Mouse (Mus musculus) erythroblast, embryonic 14.5 days (primary cell): Measurements from ENCODE around the gene Ubqln2. TPM values are rescaled to one million over a fixed set of nuclear protein-coding genes. Genes with fewer than 3 reads are reported as not detected.
A peak's percentile ranks its signal among the peaks of the same experiment; 100 is the strongest.

ENCODE experiments used
- H3K27me3 ChIP-seq: 2 replicates; pipeline ENCODE4 v1.6.1; 2012; ENCODE audit warnings: inconsistent platforms; ENCODE audit not compliant: control insufficient read depth
- H3K36me3 ChIP-seq: 2 replicates; pipeline ENCODE4 v1.6.1; 2012; ENCODE audit warnings: mild to moderate bottlenecking, inconsistent platforms; ENCODE audit not compliant: control insufficient read depth
- H3K4me1 ChIP-seq: 2 replicates; pipeline ENCODE4 v1.6.1; 2012; ENCODE audit warnings: inconsistent platforms; ENCODE audit not compliant: control insufficient read depth
- H3K4me3 ChIP-seq: replicated peaks from 2 replicates; pipeline ENCODE3; 2012; ENCODE audit warnings: moderate library complexity, mild to moderate bottlenecking, inconsistent platforms
- H3K9me3 ChIP-seq: 2 replicates; pipeline ENCODE4 v1.6.1; 2012; ENCODE audit warnings: low read length, inconsistent platforms, mixed read lengths; ENCODE audit not compliant: control insufficient read depth
- GATA1 ChIP-seq: IDR thresholded peaks from 2 replicates; pipeline ENCODE4 v1.6.1; 2012; ENCODE audit warnings: low read length, inconsistent platforms, mixed read lengths
- TAL1 ChIP-seq: IDR thresholded peaks from 3 replicates; pipeline ENCODE4 v1.6.1; 2012; ENCODE audit warnings: low read length, inconsistent platforms, mixed read lengths
- polyA plus RNA-seq: library from polyadenylated mRNA; stranded (reverse); fragments of >175 nt; gene quantifications from 2 replicates; pipeline ENCODE4 v1.2.3, GENCODE M21; 2012

The Ubqln2 gene
- 2.9 and 3.1 TPM in 2 replicates for polyA plus RNA-seq

GRCm38 (mm10) chrX:153497688-153498516 lies at the start of gene Ubqln2:
Ubqln2 (plus strand) TSS chrX:153498227.
- peaks cover 18% of the 10 kb centered on the region for H3K9me3 ChIP-seq
- peaks cover 18% of the 10 kb centered on the region for H3K4me1 ChIP-seq
- H3K36me3 ChIP-seq: peaks cover 4% of the 10 kb centered on the region
- peak within 1 kb of the TSS; percentile 78 for H3K4me3 ChIP-seq
- no peak for TF ChIP-seq TAL1
- no peak for TF ChIP-seq GATA1
- peaks cover 4% of the 10 kb centered on the region; the same call in 1 of the 2 replicates for H3K27me3 ChIP-seq

DNA sequence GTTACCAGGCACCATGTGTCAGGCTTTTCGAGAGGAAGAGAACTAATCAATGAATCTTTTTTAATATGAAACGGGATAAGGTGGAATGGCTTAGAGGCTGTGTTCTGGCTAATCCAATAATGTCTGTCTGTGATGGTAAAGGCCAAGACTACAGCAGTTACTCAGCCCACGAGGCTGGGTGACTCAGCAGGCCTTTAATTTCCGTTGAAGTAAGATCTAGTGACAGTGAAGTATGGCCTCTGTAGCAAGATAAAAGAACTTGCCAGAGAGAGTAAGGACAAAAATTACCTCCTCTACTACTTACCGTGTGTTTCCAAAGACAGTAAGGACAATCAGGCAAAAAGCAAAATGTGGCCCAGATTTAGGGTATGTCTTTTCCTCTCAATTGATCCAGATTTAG lies 46.1 kb upstream of the Ubqln2 start:
- Histone ChIP-seq H3K9me3 (no peaks in the 10 kb centered on the region), H3K4me3 (no peak overlapping the region), H3K4me1 (no peaks in the 10 kb centered on the region), H3K27me3 (no peaks in the 10 kb centered on the region), H3K36me3 (no peaks in the 10 kb centered on the region)
- TF ChIP-seq GATA1: no peak
- TF ChIP-seq TAL1: no peak

DNA sequence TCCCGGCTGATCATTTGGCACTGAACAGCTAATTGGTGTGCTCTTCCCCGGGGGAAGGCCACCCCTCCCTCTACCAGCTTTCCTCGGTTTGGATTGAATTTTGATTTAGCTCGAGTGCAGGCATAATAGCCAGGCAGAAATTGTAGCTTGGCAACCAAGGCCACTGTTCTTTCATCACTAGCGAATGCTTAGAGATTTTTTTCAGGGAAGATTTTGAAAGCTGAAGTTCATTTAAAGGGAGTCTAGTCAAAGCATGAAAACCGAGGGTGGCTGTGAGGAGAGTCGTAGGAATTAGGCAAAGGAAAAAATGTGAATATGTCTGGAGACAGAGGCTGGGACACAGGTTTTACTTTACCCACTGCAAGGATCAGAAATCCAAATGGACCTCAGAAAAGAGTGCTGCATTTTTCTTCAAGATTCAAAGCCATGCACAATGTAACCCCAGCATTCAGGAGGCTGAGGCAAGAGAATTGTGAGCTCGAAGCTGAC lies 21.2 kb upstream of the Ubqln2 start:
- TF ChIP-seq GATA1 (no peak), TAL1 (no peak)
- H3K4me3 ChIP-seq: no peak overlapping the region
- no peaks in the 10 kb centered on the region for H3K36me3 ChIP-seq
- H3K27me3 ChIP-seq: no peaks in the 10 kb centered on the region
- no peaks in the 10 kb centered on the region for H3K9me3 ChIP-seq
- no peaks in the 10 kb centered on the region for H3K4me1 ChIP-seq

GRCm38 (mm10) chrX:153492326-153492725 lies 5.7 kb upstream of the Ubqln2 start:
- peaks cover 5% of the 10 kb centered on the region for H3K4me1 ChIP-seq
- H3K36me3 ChIP-seq: no peaks in the 10 kb centered on the region
- no peaks in the 10 kb centered on the region for H3K27me3 ChIP-seq
- H3K4me3 ChIP-seq: no peak overlapping the region
- TF ChIP-seq GATA1 (no peak), TAL1 (no peak)
- H3K9me3 ChIP-seq: no peaks in the 10 kb centered on the region

DNA sequence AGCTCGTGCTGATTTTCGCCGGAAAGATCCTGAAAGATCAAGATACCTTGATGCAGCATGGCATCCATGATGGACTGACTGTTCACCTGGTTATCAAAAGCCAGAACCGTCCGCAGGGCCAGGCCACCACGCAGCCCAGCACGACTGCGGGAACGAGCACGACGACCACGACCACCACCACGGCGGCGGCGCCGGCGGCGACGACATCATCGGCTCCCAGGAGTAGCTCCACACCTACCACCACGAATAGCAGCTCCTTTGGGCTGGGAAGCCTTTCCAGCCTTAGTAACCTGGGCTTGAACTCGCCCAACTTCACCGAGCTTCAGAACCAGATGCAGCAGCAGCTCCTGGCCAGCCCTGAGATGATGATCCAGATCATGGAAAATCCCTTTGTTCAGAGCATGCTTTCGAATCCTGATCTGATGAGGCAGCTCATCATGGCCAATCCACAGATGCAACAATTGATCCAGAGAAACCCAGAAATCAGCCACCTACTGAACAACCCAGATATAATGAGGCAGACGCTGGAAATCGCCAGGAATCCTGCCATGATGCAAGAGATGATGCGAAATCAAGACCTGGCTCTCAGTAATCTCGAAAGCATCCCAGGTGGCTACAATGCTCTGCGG lies 752 bp downstream of the Ubqln2 start:
- Histone ChIP-seq H3K4me3 (peak overlapping the region; percentile 78), H3K4me1 (peaks cover 18% of the 10 kb centered on the region), H3K36me3 (peaks cover 4% of the 10 kb centered on the region), H3K27me3 (peaks cover 4% of the 10 kb centered on the region; the same call in 1 of the 2 replicates), H3K9me3 (peaks cover 18% of the 10 kb centered on the region)
- TF ChIP-seq GATA1 (no peak), TAL1 (no peak)

DNA sequence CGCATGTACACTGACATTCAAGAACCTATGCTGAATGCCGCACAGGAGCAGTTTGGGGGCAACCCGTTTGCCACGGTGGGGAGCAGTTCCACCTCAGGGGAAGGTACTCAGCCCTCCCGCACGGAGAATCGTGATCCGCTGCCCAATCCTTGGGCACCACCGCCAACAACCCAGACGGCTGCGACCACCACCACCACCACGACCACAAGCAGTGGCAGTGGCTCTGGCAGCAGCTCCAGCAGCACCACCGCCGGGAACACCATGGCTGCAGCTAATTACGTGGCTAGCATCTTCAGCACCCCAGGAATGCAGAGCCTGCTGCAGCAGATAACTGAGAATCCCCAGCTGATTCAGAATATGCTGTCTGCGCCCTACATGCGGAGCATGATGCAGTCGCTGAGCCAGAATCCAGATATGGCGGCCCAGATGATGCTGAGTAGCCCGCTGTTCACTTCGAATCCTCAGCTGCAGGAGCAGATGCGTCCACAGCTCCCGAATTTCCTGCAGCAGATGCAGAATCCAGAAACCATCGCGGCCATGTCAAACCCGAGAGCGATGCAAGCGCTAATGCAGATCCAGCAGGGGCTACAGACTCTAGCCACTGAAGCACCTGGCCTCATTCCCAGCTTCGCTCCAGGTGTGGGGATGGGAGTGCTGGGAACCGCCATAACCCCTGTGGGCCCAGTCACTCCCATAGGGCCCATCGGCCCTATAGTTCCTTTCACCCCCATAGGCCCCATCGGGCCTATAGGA lies 1.4 kb downstream of the Ubqln2 start:
- Histone ChIP-seq H3K36me3 (peaks cover 4% of the 10 kb centered on the region), H3K4me3 (peak overlapping the region; percentile 78), H3K4me1 (peaks cover 18% of the 10 kb centered on the region), H3K27me3 (peaks cover 4% of the 10 kb centered on the region; the same call in 1 of the 2 replicates), H3K9me3 (peaks cover 18% of the 10 kb centered on the region)
- no peak for TF ChIP-seq TAL1
- TF ChIP-seq GATA1: no peak

- Histone ChIP-seq H3K27me3 (peaks cover 4% of the 10 kb centered on the region; the same call in 1 of the 2 replicates), H3K36me3 (peaks cover 4% of the 10 kb centered on the region), H3K9me3 (peaks cover 18% of the 10 kb centered on the region), H3K4me1 (peaks cover 18% of the 10 kb centered on the region), H3K4me3 (peak overlapping the region; percentile 78)
- TF ChIP-seq TAL1: no peak
- TF ChIP-seq GATA1: no peak
Measured at GRCm38 (mm10) chrX:153500047-153500345, 2.0 kb downstream of the Ubqln2 start.

DNA sequence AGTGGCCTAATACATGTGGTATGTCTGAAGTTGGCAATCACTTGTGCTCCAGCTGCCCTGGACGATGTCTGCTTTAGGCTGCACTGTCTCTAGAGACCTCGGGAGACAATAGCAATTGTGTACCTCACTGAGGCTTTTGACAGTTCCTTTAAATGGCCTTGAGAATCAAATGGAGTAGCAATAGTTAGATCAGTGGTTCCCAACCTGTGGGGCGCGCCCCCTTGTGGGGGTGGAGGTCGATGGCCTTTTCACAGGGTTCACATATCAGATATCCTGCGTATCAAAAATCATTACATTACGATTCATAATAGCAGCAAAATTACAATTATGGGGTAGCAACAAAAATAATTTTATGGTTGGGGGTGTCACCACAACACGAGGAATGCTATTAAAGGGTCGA lies 7.9 kb downstream of the Ubqln2 start:
- Histone ChIP-seq H3K4me1 (no peaks in the 10 kb centered on the region), H3K27me3 (no peaks in the 10 kb centered on the region), H3K4me3 (no peak overlapping the region), H3K36me3 (no peaks in the 10 kb centered on the region), H3K9me3 (no peaks in the 10 kb centered on the region)
- TF ChIP-seq GATA1 (no peak), TAL1 (no peak)

- Histone ChIP-seq H3K4me3 (no peak overlapping the region), H3K27me3 (no peaks in the 10 kb centered on the region), H3K4me1 (no peaks in the 10 kb centered on the region), H3K36me3 (no peaks in the 10 kb centered on the region), H3K9me3 (no peaks in the 10 kb centered on the region)
- no peak for TF ChIP-seq TAL1
- TF ChIP-seq GATA1: no peak
Measured at GRCm38 (mm10) chrX:153515491-153515890, 17.5 kb downstream of the Ubqln2 start.
